Mouse (Mus musculus) forebrain, embryonic 11.5 days (tissue): ENCODE measurements around the gene Myo9a. TPM values are rescaled to one million over a fixed set of nuclear protein-coding genes. Genes with fewer than 3 reads are reported as not detected.

Experiments
- ATAC-seq: fragments of 200-750 bp; cut with Nextera tagmentation; replicated peaks from 2 replicates; pipeline ENCODE4 v1.8.0; 2017; ENCODE audit warnings: moderate TSS enrichment; ENCODE audit not compliant: low FRiP score
- DNase-seq: peaks from one replicate; pipeline ENCODE4 v3.0.0-alpha.2; 2017; ENCODE audit warnings: low spot score
- H3K27ac ChIP-seq: fragments of 300-500 bp; sonication (generic); 2 replicates; pipeline ENCODE4 v1.5.1; 2014; ENCODE audit warnings: low read depth, low read length
- H3K27me3 ChIP-seq: fragments of 300-500 bp; sonication (generic); 2 replicates; pipeline ENCODE4 v1.6.1; 2014; ENCODE audit warnings: mild to moderate bottlenecking, low read length, mixed read lengths; ENCODE audit not compliant: control insufficient read depth, insufficient read depth
- H3K36me3 ChIP-seq: fragments of 300-500 bp; sonication (generic); 2 replicates; pipeline ENCODE4 v1.6.1; 2014; ENCODE audit warnings: mild to moderate bottlenecking, low read length, moderate library complexity, mixed read lengths; ENCODE audit not compliant: control insufficient read depth, insufficient read depth
- H3K4me1 ChIP-seq: fragments of 300-500 bp; sonication (generic); replicated peaks from 2 replicates; pipeline ENCODE4 v1.6.1; 2014; ENCODE audit warnings: low read length, mixed read lengths; ENCODE audit not compliant: control insufficient read depth, insufficient read depth
- H3K4me2 ChIP-seq: fragments of 300-500 bp; sonication (generic); 2 replicates; pipeline ENCODE4 v1.6.1; 2014; ENCODE audit warnings: low read depth, mild to moderate bottlenecking, low read length, moderate library complexity, mixed read lengths; ENCODE audit not compliant: severe bottlenecking
- H3K4me3 ChIP-seq: fragments of 300-500 bp; sonication (generic); 2 replicates; pipeline ENCODE4 v1.5.1; 2014; ENCODE audit warnings: low read depth, low read length
- H3K9ac ChIP-seq: fragments of 300-500 bp; sonication (generic); 2 replicates; pipeline ENCODE4 v1.6.1; 2014; ENCODE audit warnings: low read length
- H3K9me3 ChIP-seq: fragments of 300-500 bp; sonication (generic); 2 replicates; pipeline ENCODE4 v1.6.1; 2016; ENCODE audit warnings: low read length, mixed read lengths; ENCODE audit not compliant: control insufficient read depth
- WGBS: fragments of 180-500 bp; shearing (Covaris S2); extraction: QIAGEN DNeasy Blood & Tissue Kit; methylation state at CpG from one replicate; pipeline ENCODE4 v1.1.7; 2014; 5-methylcytosine and 5-hydroxymethylcytosine counted together
- polyA plus RNA-seq: library from polyadenylated mRNA; unstranded; fragments of >200 nt; fragmentation: Nextera tagmentation; extraction: Ambion mirVana; gene quantifications from 2 replicates; pipeline ENCODE4 v1.2.1, GENCODE M21; 2014

Myo9a gene
- 18.4 and 19.2 TPM in 2 replicates for polyA plus RNA-seq

- peak within 1 kb of the TSS; percentile 89 for H3K9ac ChIP-seq
- DNase-seq, result peak; percentile 100
- WGBS, result under 1% methylated on average over 54 of the region's 59 CpGs
- peak within 1 kb of the TSS; percentile 80 for H3K27ac ChIP-seq
- peak; percentile 94 for ATAC-seq
- H3K9me3 ChIP-seq, result no peaks in the 10 kb centered on the region
- H3K27me3 ChIP-seq, result no peaks in the 10 kb centered on the region
- no peaks in the 10 kb centered on the region for H3K36me3 ChIP-seq
- H3K4me1 ChIP-seq, result peaks cover 3% of the 10 kb centered on the region; the same call in 1 of the 2 replicates
- peak within 1 kb of the TSS; percentile 84 for H3K4me3 ChIP-seq
- H3K4me2 ChIP-seq, result peak within 1 kb of the TSS; percentile 79
Measured at GRCm38 (mm10) chr9:59750267-59751065, at the start of gene Myo9a, which contains the start of gene Senp8. Gene Myo9a (plus strand): TSS chr9:59750896. Gene Senp8 (minus strand): TSS chr9:59750710.

- no peak overlapping the region for H3K4me2 ChIP-seq
- no peak overlapping the region for H3K9ac ChIP-seq
- H3K4me1 ChIP-seq, result no peaks in the 10 kb centered on the region
- 91% methylated on average over 7 of the region's 7 CpGs for WGBS
- ATAC-seq, result no peak
- H3K9me3 ChIP-seq, result no peaks in the 10 kb centered on the region
- H3K27ac ChIP-seq, result no peak overlapping the region
- no peak for DNase-seq
- H3K36me3 ChIP-seq, result no peaks in the 10 kb centered on the region
- no peaks in the 10 kb centered on the region for H3K27me3 ChIP-seq
- no peak overlapping the region for H3K4me3 ChIP-seq
Measured at GRCm38 (mm10) chr9:59701094-59701493, 49.6 kb upstream of the Myo9a start.

- Histone ChIP-seq H3K4me2 (no peak overlapping the region), H3K27me3 (no peaks in the 10 kb centered on the region), H3K36me3 (no peaks in the 10 kb centered on the region), H3K4me3 (no peak overlapping the region), H3K9me3 (no peaks in the 10 kb centered on the region), H3K27ac (no peak overlapping the region), H3K4me1 (no peaks in the 10 kb centered on the region), H3K9ac (no peak overlapping the region)
- no peak for DNase-seq
- 72% methylated on average over 6 of the region's 6 CpGs for WGBS
- ATAC-seq, result no peak
Measured at GRCm38 (mm10) chr9:59703099-59703498, 47.6 kb upstream of the Myo9a start.

- WGBS, result 72% methylated on average over 10 of the region's 10 CpGs
- Histone ChIP-seq H3K4me1 (no peaks in the 10 kb centered on the region), H3K36me3 (no peaks in the 10 kb centered on the region), H3K9me3 (no peaks in the 10 kb centered on the region), H3K27me3 (no peaks in the 10 kb centered on the region), H3K9ac (no peak overlapping the region), H3K27ac (no peak overlapping the region), H3K4me3 (no peak overlapping the region), H3K4me2 (no peak overlapping the region)
- ATAC-seq, result no peak
- DNase-seq, result no peak
Measured at GRCm38 (mm10) chr9:59706850-59707825, 43.6 kb upstream of the Myo9a start.

- Histone ChIP-seq H3K36me3 (no peaks in the 10 kb centered on the region), H3K27ac (no peak overlapping the region), H3K9ac (no peak overlapping the region), H3K4me1 (no peaks in the 10 kb centered on the region), H3K4me3 (no peak overlapping the region), H3K9me3 (no peaks in the 10 kb centered on the region), H3K4me2 (no peak overlapping the region), H3K27me3 (no peaks in the 10 kb centered on the region)
- ATAC-seq, result no peak
- DNase-seq, result no peak
- 85% methylated on average over 3 of the region's 3 CpGs for WGBS
Measured at GRCm38 (mm10) chr9:59709225-59709624, 41.5 kb upstream of the Myo9a start.

- 77% methylated on average over 7 of the region's 7 CpGs for WGBS
- H3K9ac ChIP-seq, result no peak overlapping the region
- H3K27ac ChIP-seq, result no peak overlapping the region
Measured at GRCm38 (mm10) chr9:59716275-59716898, 34.3 kb upstream of the Myo9a start.

GRCm38 (mm10) chr9:59718237-59718636 lies 32.5 kb upstream of the Myo9a start:
- H3K4me2 ChIP-seq, result no peak overlapping the region
- H3K4me3 ChIP-seq, result no peak overlapping the region
- no peaks in the 10 kb centered on the region for H3K4me1 ChIP-seq
- no peak overlapping the region for H3K9ac ChIP-seq
- no peak overlapping the region for H3K27ac ChIP-seq
- WGBS, result 93% methylated on average over 4 of the region's 4 CpGs
- no peak for ATAC-seq
- H3K27me3 ChIP-seq, result no peaks in the 10 kb centered on the region
- no peak for DNase-seq
- H3K36me3 ChIP-seq, result no peaks in the 10 kb centered on the region
- no peaks in the 10 kb centered on the region for H3K9me3 ChIP-seq

More at GRCm38 (mm10) chr9:59716275-59716898, 34.3 kb upstream of the Myo9a start:
- no peak overlapping the region for H3K4me3 ChIP-seq
- H3K36me3 ChIP-seq, result no peaks in the 10 kb centered on the region
- H3K4me1 ChIP-seq, result no peaks in the 10 kb centered on the region
- H3K9me3 ChIP-seq, result no peaks in the 10 kb centered on the region
- ATAC-seq (no peak), DNase-seq (no peak)
- H3K27me3 ChIP-seq, result no peaks in the 10 kb centered on the region
- no peak overlapping the region for H3K4me2 ChIP-seq

GRCm38 (mm10) chr9:59721144-59721543 lies 29.6 kb upstream of the Myo9a start:
- 89% methylated on average over 5 of the region's 5 CpGs for WGBS
- no peaks in the 10 kb centered on the region for H3K9me3 ChIP-seq
- H3K4me2 ChIP-seq, result no peak overlapping the region
- H3K36me3 ChIP-seq, result no peaks in the 10 kb centered on the region
- no peaks in the 10 kb centered on the region for H3K27me3 ChIP-seq
- H3K27ac ChIP-seq, result no peak overlapping the region
- peaks cover 3% of the 10 kb centered on the region; the same call in 1 of the 2 replicates for H3K4me1 ChIP-seq
- no peak for ATAC-seq
- no peak overlapping the region for H3K4me3 ChIP-seq
- no peak for DNase-seq
- no peak overlapping the region for H3K9ac ChIP-seq
